Mouse (Mus musculus) liver, postnatal 0 days (tissue): Measurements from ENCODE around the gene Gm20532. TPM values are rescaled to one million over a fixed set of nuclear protein-coding genes. Genes with fewer than 3 reads are reported as not detected.

ENCODE experiments used
- ATAC-seq: fragments of 200-750 bp; cut with Nextera tagmentation; 2 replicates; pipeline ENCODE4 v1.8.0; 2017; ENCODE audit warnings: mild to moderate bottlenecking, moderate library complexity
- DNase-seq: peaks from one replicate; pipeline ENCODE4 v3.0.0-alpha.2; 2016
- H3K27ac ChIP-seq: fragments of 300-500 bp; sonication (generic); 2 replicates; pipeline ENCODE4 v1.5.1; 2014; ENCODE audit warnings: antibody characterized with exemption, moderate library complexity, mild to moderate bottlenecking, low read depth
- H3K27me3 ChIP-seq: fragments of 300-500 bp; sonication (generic); 2 replicates; pipeline ENCODE4 v1.6.1; 2014; ENCODE audit warnings: low read length, control low read depth, mixed read lengths; ENCODE audit not compliant: insufficient read depth
- H3K36me3 ChIP-seq: fragments of 300-500 bp; sonication (generic); replicated peaks from 2 replicates; pipeline ENCODE4 v1.6.1; 2014; ENCODE audit warnings: mild to moderate bottlenecking, control low read depth, low read length, moderate library complexity, mixed read lengths; ENCODE audit not compliant: insufficient read depth
- H3K4me1 ChIP-seq: fragments of 300-500 bp; sonication (generic); 2 replicates; pipeline ENCODE4 v1.6.1; 2014; ENCODE audit warnings: antibody characterized with exemption, mild to moderate bottlenecking, control low read depth; ENCODE audit not compliant: insufficient read depth
- H3K4me2 ChIP-seq: fragments of 300-500 bp; sonication (generic); 2 replicates; pipeline ENCODE4 v1.6.1; 2014; ENCODE audit warnings: low read depth, mild to moderate bottlenecking, low read length, moderate library complexity, mixed read lengths
- H3K4me3 ChIP-seq: fragments of 300-500 bp; sonication (generic); 2 replicates; pipeline ENCODE4 v1.5.1; 2014; ENCODE audit warnings: low read depth, low read length
- H3K9ac ChIP-seq: fragments of 300-500 bp; sonication (generic); replicated peaks from 2 replicates; pipeline ENCODE4 v1.6.1; 2014; ENCODE audit warnings: mild to moderate bottlenecking, moderate library complexity
- H3K9me3 ChIP-seq: fragments of 300-500 bp; sonication (generic); 2 replicates; pipeline ENCODE4 v1.6.1; 2016; ENCODE audit warnings: mild to moderate bottlenecking, control low read depth, low read length, mixed read lengths
- CTCF ChIP-seq: sonication (generic); IDR thresholded peaks from 2 replicates; pipeline ENCODE4 v1.5.1; 2016; ENCODE audit warnings: antibody characterized with exemption, low read depth
- EP300 ChIP-seq: IDR thresholded peaks from 2 replicates; pipeline ENCODE4 v1.6.1; 2016; ENCODE audit warnings: antibody characterized with exemption, low read depth, mild to moderate bottlenecking
- WGBS: fragments of 180-500 bp; shearing (Covaris S2); extraction: QIAGEN DNeasy Blood & Tissue Kit; methylation state at CpG from one replicate; pipeline ENCODE4 v1.1.7; 2014; ENCODE audit not compliant: insufficient replicate concordance; 5-methylcytosine and 5-hydroxymethylcytosine counted together
- polyA plus RNA-seq: library from polyadenylated mRNA; unstranded; fragments of >200 nt; fragmentation: Nextera tagmentation; extraction: Ambion mirVana; gene quantifications from 2 replicates; pipeline ENCODE4 v1.2.1, GENCODE M21; 2015

Gm20532 gene
- polyA plus RNA-seq, 1 experiment from 2014 or later: not detected

- H3K27me3 ChIP-seq: no peaks in the 10 kb centered on the region
- no peak for TF ChIP-seq EP300
- no peak for TF ChIP-seq CTCF
- WGBS: 55% methylated on average over 4 of the region's 4 CpGs
- peaks cover 33% of the 10 kb centered on the region for H3K36me3 ChIP-seq
- peak; percentile 15 for ATAC-seq
- H3K4me3 ChIP-seq: no peak overlapping the region
- H3K27ac ChIP-seq: no peak overlapping the region
- H3K9me3 ChIP-seq: no peaks in the 10 kb centered on the region
- H3K4me1 ChIP-seq: peaks cover 15% of the 10 kb centered on the region
- no peak overlapping the region for H3K4me2 ChIP-seq
- DNase-seq: no peak
- no peak overlapping the region for H3K9ac ChIP-seq
Observed at GRCm38 (mm10) chr2:26633953-26634530, 47.6 kb downstream of the Gm20532 start.

- Histone ChIP-seq H3K4me1 (peaks cover 16% of the 10 kb centered on the region), H3K4me2 (no peak overlapping the region), H3K4me3 (no peak overlapping the region), H3K9me3 (no peaks in the 10 kb centered on the region), H3K9ac (no peak overlapping the region), H3K27me3 (no peaks in the 10 kb centered on the region), H3K36me3 (peaks cover 33% of the 10 kb centered on the region), H3K27ac (no peak overlapping the region)
- 54% methylated on average over 12 of the region's 12 CpGs for WGBS
- DNase-seq: no peak
- TF ChIP-seq CTCF (no peak), EP300 (no peak)
- ATAC-seq: no peak
Observed at GRCm38 (mm10) chr2:26634629-26635488, 48.4 kb downstream of the Gm20532 start.

GRCm38 (mm10) chr2:26635489-26636324 is 49.3 kb downstream of the Gm20532 start:
- no peak for ATAC-seq
- Histone ChIP-seq H3K9ac (no peak overlapping the region), H3K27ac (no peak overlapping the region)

GRCm38 (mm10) chr2:26636325-26636635 is 49.8 kb downstream of the Gm20532 start:
- TF ChIP-seq CTCF (no peak), EP300 (no peak)
- Histone ChIP-seq H3K27me3 (no peaks in the 10 kb centered on the region), H3K27ac (no peak overlapping the region), H3K4me2 (no peak overlapping the region), H3K4me1 (peaks cover 24% of the 10 kb centered on the region), H3K9ac (no peak overlapping the region), H3K4me3 (no peak overlapping the region), H3K36me3 (peaks cover 33% of the 10 kb centered on the region), H3K9me3 (no peaks in the 10 kb centered on the region)
- no peak for ATAC-seq
- no peak for DNase-seq
- WGBS: 67% methylated on average over 2 of the region's 2 CpGs

More at GRCm38 (mm10) chr2:26635489-26636324, 49.3 kb downstream of the Gm20532 start:
- Histone ChIP-seq H3K4me2 (no peak overlapping the region), H3K9me3 (no peaks in the 10 kb centered on the region), H3K4me3 (no peak overlapping the region), H3K4me1 (peaks cover 22% of the 10 kb centered on the region), H3K36me3 (peaks cover 33% of the 10 kb centered on the region), H3K27me3 (no peaks in the 10 kb centered on the region)
- DNase-seq: no peak
- TF ChIP-seq EP300: no peak
- no peak for TF ChIP-seq CTCF
- 75% methylated on average over 21 of the region's 21 CpGs for WGBS

GRCm38 (mm10) chr2:26637316-26637932 is 51.0 kb downstream of the Gm20532 start:
- no peaks in the 10 kb centered on the region for H3K27me3 ChIP-seq
- peaks cover 33% of the 10 kb centered on the region for H3K36me3 ChIP-seq
- peaks cover 24% of the 10 kb centered on the region for H3K4me1 ChIP-seq
- DNase-seq (no peak), ATAC-seq (no peak)
- no peak overlapping the region for H3K27ac ChIP-seq
- peak overlapping the region; percentile 79; the same call in 1 of the 2 replicates for H3K4me2 ChIP-seq
- no peak overlapping the region for H3K4me3 ChIP-seq
- H3K9ac ChIP-seq: 0 out of 2 replicates have a peak overlapping the region, but pooled peaks have one; percentile 3
- H3K9me3 ChIP-seq: no peaks in the 10 kb centered on the region
- 70% methylated on average over 4 of the region's 4 CpGs for WGBS
- TF ChIP-seq EP300: no peak
- TF ChIP-seq CTCF: no peak
